Mouse (Mus musculus) midbrain, embryonic 16.5 days (tissue): Measurements from ENCODE around the gene Cdh6. TPM values are rescaled to one million over a fixed set of nuclear protein-coding genes. Genes with fewer than 3 reads are reported as not detected.

Experiments used
- ATAC-seq: fragments of 200-750 bp; cut with Nextera tagmentation; 2 replicates; pipeline ENCODE4 v1.8.0; 2017; ENCODE audit warnings: moderate TSS enrichment
- H3K27ac ChIP-seq: fragments of 300-500 bp; sonication (generic); 2 replicates; pipeline ENCODE4 v1.5.1; 2014; ENCODE audit warnings: mild to moderate bottlenecking, low read length, mixed read lengths
- H3K27me3 ChIP-seq: fragments of 300-500 bp; sonication (generic); 2 replicates; pipeline ENCODE4 v1.6.1; 2014; ENCODE audit warnings: low read depth, low read length, mixed read lengths; ENCODE audit not compliant: control insufficient read depth, insufficient read depth
- H3K36me3 ChIP-seq: fragments of 300-500 bp; sonication (generic); 2 replicates; pipeline ENCODE4 v1.6.1; 2014; ENCODE audit warnings: mild to moderate bottlenecking, low read length, moderate library complexity, mixed read lengths; ENCODE audit not compliant: control insufficient read depth, insufficient read depth
- H3K4me1 ChIP-seq: fragments of 300-500 bp; sonication (generic); 2 replicates; pipeline ENCODE4 v1.6.1; 2014; ENCODE audit warnings: mild to moderate bottlenecking, low read length, mixed read lengths; ENCODE audit not compliant: control insufficient read depth, insufficient read depth
- H3K4me2 ChIP-seq: fragments of 300-500 bp; sonication (generic); 2 replicates; pipeline ENCODE4 v1.6.1; 2014; ENCODE audit warnings: mild to moderate bottlenecking, low read length, mixed read lengths
- H3K4me3 ChIP-seq: fragments of 300-500 bp; sonication (generic); 2 replicates; pipeline ENCODE4 v1.5.1; 2014; ENCODE audit warnings: low read depth, mild to moderate bottlenecking, low read length, moderate library complexity, mixed read lengths
- H3K9ac ChIP-seq: fragments of 300-500 bp; sonication (generic); 2 replicates; pipeline ENCODE4 v1.6.1; 2014; ENCODE audit warnings: low read depth, low read length, mixed read lengths
- H3K9me3 ChIP-seq: fragments of 300-500 bp; sonication (generic); replicated peaks from 2 replicates; pipeline ENCODE4 v1.6.1; 2014; ENCODE audit warnings: mild to moderate bottlenecking, low read length, mixed read lengths; ENCODE audit not compliant: control insufficient read depth, poor library complexity, severe bottlenecking
- WGBS: fragments of 180-500 bp; shearing (Covaris S2); extraction: QIAGEN DNeasy Blood & Tissue Kit; methylation state at CpG from one replicate; pipeline ENCODE4 v1.1.7; 2014; 5-methylcytosine and 5-hydroxymethylcytosine counted together
- polyA plus RNA-seq: library from polyadenylated mRNA; unstranded; fragments of >200 nt; fragmentation: Nextera tagmentation; extraction: Ambion mirVana; gene quantifications from 2 replicates; pipeline ENCODE4 v1.2.1, GENCODE M21; 2015

Cdh6 gene
- 18.8 and 19.7 TPM in 2 replicates for polyA plus RNA-seq

DNA sequence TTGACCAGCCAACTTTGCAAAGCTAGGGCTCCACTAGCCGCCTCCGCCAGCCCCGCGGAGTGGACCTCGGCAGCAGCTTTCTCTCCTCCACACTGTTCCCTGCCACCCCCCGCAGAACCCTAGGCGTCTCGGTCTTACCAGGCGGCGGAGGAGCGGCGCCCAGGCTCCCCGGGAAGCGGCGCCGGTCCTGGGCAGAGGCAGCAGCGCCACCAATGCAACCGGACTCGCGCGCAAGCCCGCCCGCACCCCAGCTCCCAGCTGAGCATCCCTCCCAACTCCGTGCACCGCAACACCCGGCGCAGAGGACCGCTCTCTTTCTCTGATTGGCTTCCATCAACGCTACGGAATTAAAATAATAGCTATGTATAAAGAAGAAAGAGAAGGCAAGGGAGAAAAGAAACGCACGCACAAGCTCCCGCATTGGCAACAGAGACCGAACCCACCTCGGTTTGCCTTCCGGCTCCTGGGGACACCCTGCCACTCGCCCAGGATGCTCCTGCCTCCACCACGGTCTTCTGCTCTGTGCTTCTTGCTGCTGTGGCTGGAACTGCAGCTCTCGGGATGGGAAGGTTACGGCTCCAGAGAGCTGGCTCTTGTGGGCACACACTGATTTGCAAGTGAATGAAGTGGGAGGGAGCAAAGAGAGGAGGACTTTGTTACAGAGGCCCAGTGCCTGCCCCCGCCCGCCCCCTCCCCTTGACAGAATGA, at the start of gene Cdh6:
Gene Cdh6, minus strand, starts transcription at position 605 of the 708 bp plus-strand sequence.
- Histone ChIP-seq H3K4me3 (peak within 1 kb of the TSS; percentile 55), H3K4me2 (peak within 1 kb of the TSS; percentile 92), H3K4me1 (peaks cover 19% of the 10 kb centered on the region), H3K9ac (peak within 1 kb of the TSS; percentile 81), H3K36me3 (no peaks in the 10 kb centered on the region), H3K27me3 (no peaks in the 10 kb centered on the region), H3K9me3 (no peaks in the 10 kb centered on the region), H3K27ac (peak within 1 kb of the TSS; percentile 81)
- WGBS: under 1% methylated on average over 42 of the region's 42 CpGs
- ATAC-seq: peak; percentile 94

DNA sequence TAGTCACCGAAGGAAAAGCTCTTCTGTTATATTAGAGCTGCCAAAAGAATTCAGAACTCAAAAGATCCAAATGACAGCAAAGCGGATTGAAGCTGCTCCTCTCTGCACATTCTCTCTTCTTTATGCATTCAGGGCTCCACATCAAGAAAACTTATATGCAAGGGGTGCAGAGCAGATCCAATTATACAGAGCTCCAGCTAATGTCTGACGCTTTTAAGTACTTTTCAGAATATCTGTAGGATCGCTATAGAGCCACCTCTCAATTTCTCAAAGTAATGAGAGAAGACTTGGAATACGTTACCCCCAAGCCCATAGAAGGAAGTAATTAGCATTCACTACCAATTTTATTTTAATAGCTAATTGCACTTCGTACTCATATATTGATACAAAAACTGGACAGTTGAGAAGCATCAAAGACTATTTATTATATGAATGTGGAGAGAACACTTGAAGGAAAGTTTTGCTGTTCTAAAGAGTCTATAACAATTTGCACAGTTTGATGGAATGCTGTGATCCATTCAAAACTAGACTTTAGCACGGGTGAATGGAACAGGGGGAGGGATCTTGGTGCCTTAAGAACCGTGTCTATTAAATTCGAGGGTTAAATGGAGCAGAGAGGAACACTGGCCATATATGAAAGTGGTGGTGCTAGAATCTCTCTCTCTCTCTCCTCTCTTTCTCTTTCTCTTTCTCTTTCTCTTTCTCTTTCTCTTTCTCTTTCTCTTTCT, 46.4 kb upstream of the Cdh6 start:
- Histone ChIP-seq H3K4me1 (no peaks in the 10 kb centered on the region), H3K4me2 (no peak overlapping the region), H3K27ac (no peak overlapping the region), H3K9me3 (no peaks in the 10 kb centered on the region), H3K36me3 (no peaks in the 10 kb centered on the region), H3K27me3 (no peaks in the 10 kb centered on the region), H3K4me3 (no peak overlapping the region), H3K9ac (no peak overlapping the region)
- no peak for ATAC-seq
- WGBS: 32% methylated on average over 9 of the region's 9 CpGs

DNA sequence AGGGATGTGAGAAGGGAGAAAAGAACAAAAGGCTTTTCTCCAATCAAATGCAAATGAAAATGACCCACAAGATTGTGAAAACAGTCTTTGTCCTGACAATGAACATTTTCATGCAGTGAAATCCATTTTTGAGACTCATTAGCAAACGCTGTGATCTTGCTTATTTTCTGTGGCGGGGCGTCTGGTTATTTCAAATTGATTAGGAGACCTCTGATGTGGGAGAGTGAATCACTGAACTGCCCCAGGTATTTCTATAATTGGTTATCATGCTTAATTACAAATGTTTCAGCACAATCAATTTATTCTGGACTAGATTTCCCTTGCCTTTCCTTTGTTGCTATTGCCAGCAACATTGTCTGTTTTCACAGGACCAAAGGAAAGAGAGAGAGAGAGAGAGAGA, 44.3 kb upstream of the Cdh6 start:
- H3K4me1 ChIP-seq: no peaks in the 10 kb centered on the region
- H3K9me3 ChIP-seq: no peaks in the 10 kb centered on the region
- no peaks in the 10 kb centered on the region for H3K27me3 ChIP-seq
- H3K4me3 ChIP-seq: no peak overlapping the region
- H3K4me2 ChIP-seq: no peak overlapping the region
- ATAC-seq: no peak
- H3K9ac ChIP-seq: no peak overlapping the region
- no peak overlapping the region for H3K27ac ChIP-seq
- no peaks in the 10 kb centered on the region for H3K36me3 ChIP-seq
- 31% methylated on average over 3 of the region's 3 CpGs for WGBS

DNA sequence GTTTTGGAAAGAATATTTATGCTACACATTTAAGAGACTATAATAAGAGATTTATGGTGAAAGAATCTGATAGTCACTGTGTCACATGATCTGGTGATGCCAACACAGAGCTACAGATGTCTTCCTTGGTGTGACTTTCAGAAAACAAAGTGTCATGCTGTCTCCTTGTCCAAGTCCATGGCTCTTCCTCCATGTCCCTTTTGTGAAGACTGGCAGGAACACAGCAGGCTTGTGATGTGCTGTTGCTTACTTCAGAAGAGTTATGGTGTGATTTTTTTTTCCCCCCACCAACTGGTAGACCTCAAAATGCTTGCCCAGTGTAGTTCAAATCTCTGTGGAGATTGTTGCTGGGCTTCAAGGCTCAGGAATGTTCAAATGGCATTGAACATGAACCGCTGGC, 43.7 kb upstream of the Cdh6 start:
- no peak overlapping the region for H3K4me3 ChIP-seq
- 0 out of 2 replicates have a peak overlapping the region, but pooled peaks have one; percentile 20 for H3K27ac ChIP-seq

DNA sequence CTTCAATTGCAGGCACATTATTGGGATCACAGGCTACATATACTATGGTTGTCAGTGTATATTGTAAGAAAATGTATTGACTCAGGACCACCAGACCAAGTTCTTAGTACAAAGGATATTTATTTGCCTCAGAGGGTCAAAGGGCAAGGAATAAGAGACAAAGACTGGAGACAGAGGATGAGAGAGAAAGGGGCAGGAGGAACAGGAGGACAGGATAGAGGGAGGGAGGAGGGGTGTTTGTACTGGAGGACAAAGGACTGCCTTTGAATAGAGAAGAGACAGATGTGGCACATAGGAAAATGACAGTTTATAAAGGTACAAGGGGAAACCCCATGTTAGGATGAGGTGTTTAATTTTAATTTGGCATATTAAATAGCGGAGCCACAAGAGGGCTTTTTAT, 39.5 kb upstream of the Cdh6 start:
- no peak overlapping the region for H3K4me2 ChIP-seq
- no peaks in the 10 kb centered on the region for H3K4me1 ChIP-seq
- no peaks in the 10 kb centered on the region for H3K9me3 ChIP-seq
- no peak for ATAC-seq
- no peaks in the 10 kb centered on the region for H3K27me3 ChIP-seq
- 50% methylated on average over 1 of the region's 1 CpGs for WGBS
- H3K27ac ChIP-seq: no peak overlapping the region
- H3K9ac ChIP-seq: no peak overlapping the region
- H3K36me3 ChIP-seq: no peaks in the 10 kb centered on the region
- H3K4me3 ChIP-seq: no peak overlapping the region

More for the DNA sequence above, 43.7 kb upstream of the Cdh6 start:
- H3K36me3 ChIP-seq: no peaks in the 10 kb centered on the region
- no peaks in the 10 kb centered on the region for H3K9me3 ChIP-seq
- no peak overlapping the region for H3K9ac ChIP-seq
- WGBS: 32% methylated on average over 1 of the region's 1 CpGs
- H3K27me3 ChIP-seq: no peaks in the 10 kb centered on the region
- no peak for ATAC-seq
- no peaks in the 10 kb centered on the region for H3K4me1 ChIP-seq
- no peak overlapping the region for H3K4me2 ChIP-seq

DNA sequence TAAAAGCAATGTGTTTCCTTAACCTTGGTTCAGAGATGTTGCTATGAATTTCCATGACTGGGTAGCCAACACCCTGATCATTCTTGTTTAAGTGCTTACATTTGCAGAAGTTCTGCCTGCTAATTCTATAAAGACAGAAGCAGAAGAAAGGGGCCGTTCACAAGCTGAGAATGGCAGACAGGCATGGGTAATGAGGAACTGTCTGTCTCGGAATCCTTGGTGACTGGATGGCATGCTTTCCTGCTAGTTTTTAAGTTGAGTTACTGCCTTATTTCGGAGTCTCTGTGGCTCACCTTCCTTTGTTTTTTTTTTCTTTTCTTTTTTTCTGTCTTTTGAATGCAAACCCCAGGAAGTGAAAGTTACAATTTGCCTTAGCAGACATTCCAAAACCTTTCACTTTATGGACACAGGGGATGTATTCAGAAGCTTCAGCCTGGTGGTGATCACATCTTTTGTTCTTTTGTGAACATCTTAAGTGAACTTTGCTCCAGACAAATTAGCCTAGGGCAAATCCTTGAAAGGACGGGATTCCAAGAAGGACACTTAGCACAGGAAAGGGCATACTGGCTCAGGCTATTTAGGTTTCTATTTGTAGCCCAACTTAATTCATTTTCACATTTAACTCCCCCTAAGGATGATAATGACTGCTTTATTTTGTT, 38.7 kb upstream of the Cdh6 start:
- Histone ChIP-seq H3K4me3 (no peak overlapping the region), H3K9ac (no peak overlapping the region), H3K36me3 (no peaks in the 10 kb centered on the region), H3K4me1 (no peaks in the 10 kb centered on the region), H3K4me2 (no peak overlapping the region), H3K27me3 (no peaks in the 10 kb centered on the region), H3K9me3 (no peaks in the 10 kb centered on the region), H3K27ac (no peak overlapping the region)
- 7% methylated on average over 4 of the region's 4 CpGs for WGBS
- no peak for ATAC-seq

DNA sequence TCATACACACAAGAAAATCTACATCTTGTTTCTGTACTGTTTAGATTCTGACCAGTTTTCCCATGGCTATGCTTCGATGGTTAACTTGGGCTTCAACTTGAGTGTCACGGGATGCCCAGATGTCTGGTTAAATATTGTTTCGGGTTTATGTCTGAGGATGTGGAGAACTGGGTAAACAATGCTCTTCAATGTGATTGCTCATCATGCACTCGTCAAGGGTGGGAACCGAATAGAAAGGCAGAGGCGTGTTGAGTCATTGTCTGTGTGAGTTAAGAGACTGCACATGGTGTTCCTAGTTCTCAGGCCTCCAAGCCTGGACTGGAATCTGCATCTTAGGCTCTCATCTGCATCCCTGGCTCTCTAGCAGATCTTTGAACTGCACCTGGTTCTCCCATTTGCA, 36.7 kb upstream of the Cdh6 start:
- H3K9me3 ChIP-seq: no peaks in the 10 kb centered on the region
- 93% methylated on average over 6 of the region's 6 CpGs for WGBS
- no peak overlapping the region for H3K9ac ChIP-seq
- no peaks in the 10 kb centered on the region for H3K36me3 ChIP-seq
- no peaks in the 10 kb centered on the region for H3K4me1 ChIP-seq
- H3K27ac ChIP-seq: no peak overlapping the region
- ATAC-seq: no peak
- H3K27me3 ChIP-seq: no peaks in the 10 kb centered on the region
- no peak overlapping the region for H3K4me3 ChIP-seq
- H3K4me2 ChIP-seq: no peak overlapping the region

DNA sequence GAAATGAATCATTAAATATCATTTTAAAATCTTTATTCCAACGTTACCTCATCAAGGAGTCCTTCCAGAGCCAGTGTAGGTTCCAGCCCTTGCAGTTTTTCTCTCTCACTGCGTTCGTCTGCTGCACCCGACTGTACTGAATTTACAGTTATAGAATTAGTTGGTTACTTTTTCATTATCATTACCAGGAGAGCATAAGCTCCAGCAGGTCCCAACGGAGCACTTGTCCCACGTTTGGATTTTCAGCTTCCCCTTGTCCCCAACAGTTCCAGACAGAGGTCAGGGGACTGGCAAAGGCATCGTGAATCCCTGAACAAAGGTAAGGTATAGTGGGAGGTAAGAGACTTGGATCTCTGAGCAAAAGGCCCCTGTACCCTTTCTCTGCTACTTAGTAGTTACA, 35.2 kb upstream of the Cdh6 start:
- WGBS: 82% methylated on average over 7 of the region's 7 CpGs
- no peaks in the 10 kb centered on the region for H3K9me3 ChIP-seq
- no peaks in the 10 kb centered on the region for H3K27me3 ChIP-seq
- H3K36me3 ChIP-seq: no peaks in the 10 kb centered on the region
- H3K4me1 ChIP-seq: no peaks in the 10 kb centered on the region
- H3K4me2 ChIP-seq: no peak overlapping the region
- no peak overlapping the region for H3K4me3 ChIP-seq
- no peak overlapping the region for H3K9ac ChIP-seq
- H3K27ac ChIP-seq: no peak overlapping the region
- ATAC-seq: no peak

DNA sequence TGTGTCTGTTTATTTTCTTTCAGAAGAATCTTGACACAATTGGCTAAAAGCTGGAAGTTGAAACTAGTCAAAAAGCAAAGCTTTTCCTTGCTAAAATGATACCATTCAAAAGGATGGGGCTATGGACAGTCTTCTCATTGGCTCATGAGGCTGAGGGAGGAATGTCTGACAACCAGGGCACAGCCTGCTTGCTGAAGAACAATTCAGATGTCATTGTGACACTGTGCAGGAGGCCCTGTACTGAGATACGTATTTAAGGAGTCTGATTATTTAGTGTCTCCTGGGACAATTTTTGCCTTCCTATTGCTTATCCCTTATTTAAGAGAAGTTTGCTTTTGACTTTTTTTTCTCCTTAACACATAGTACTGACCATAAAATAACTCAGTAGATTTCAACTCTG, 22.8 kb upstream of the Cdh6 start:
- no peak for ATAC-seq
- no peaks in the 10 kb centered on the region for H3K9me3 ChIP-seq
- H3K4me1 ChIP-seq: no peaks in the 10 kb centered on the region
- no peak overlapping the region for H3K27ac ChIP-seq
- no peak overlapping the region for H3K4me3 ChIP-seq
- no peak overlapping the region for H3K4me2 ChIP-seq
- no peaks in the 10 kb centered on the region for H3K27me3 ChIP-seq
- 22% methylated on average over 1 of the region's 1 CpGs for WGBS
- H3K36me3 ChIP-seq: no peaks in the 10 kb centered on the region
- no peak overlapping the region for H3K9ac ChIP-seq
